ENCODE assay signal across 28 mouse cellular contexts in the genomic region with DNA sequence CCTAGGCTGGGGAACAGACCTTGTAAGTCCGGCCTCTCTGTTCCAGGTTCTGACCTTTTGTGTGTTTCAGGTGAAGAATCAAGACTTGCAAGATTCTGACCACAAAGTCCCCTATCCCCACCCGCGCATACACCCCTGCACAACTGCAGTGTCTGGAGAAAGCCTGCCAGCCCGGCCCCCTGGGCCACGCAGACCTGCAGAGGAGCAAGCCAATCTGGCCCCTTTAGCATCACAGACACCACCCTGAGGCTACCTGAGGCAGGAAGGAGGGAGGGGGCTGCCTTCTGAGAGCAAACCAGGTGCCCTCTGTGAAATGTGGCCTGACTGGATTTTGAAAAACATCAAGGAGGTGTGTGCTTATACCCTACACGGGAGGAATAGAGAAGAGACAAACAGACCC.
DNase-seq lines count a peak whose midpoint lies in the region; ATAC-seq and TF ChIP-seq lines count a peak whose summit lies in the region.
"Had no signal": no experiment of that assay in that cellular context is flagged by ENCODE, and none has a peak within 500 bp of the region (broad histone marks: within the 10 kb centered on the region; RNA-seq: fewer than 3 reads in every experiment).

No protein-coding gene starts in this region.

- no peak for DNase-seq in kidney, postnatal 4 days
- no peak for DNase-seq in stomach, postnatal 0 days (ENCODE audit: low spot score)
- no peak for DNase-seq in forebrain, embryonic 14.5 days (ENCODE audit: low spot score)
- DNase-seq in hindbrain, embryonic 14.5 days (ENCODE audit: low spot score), result no peak
- DNase-seq: adrenal gland, adult 2 months; adrenal gland, postnatal 36 days; cerebellum, adult 18-20 months; cerebellum, postnatal 10 days; gastrocnemius, postnatal 25 days; heart, adult 18-20 months; heart, postnatal 4 days; kidney, adult 8-10 months; kidney, postnatal 10 days; layer of hippocampus, adult 9-11 months; liver, postnatal 0 days; lung, postnatal 14 days; right cerebral cortex, postnatal 14 days had no signal

- H3K4me2 ChIP-seq in kidney, embryonic 16.5 days (replicated peaks; ENCODE audit: low read depth, low read length), result no peak overlapping the region
- no peak overlapping the region for H3K4me2 ChIP-seq in stomach, embryonic 14.5 days (replicated peaks; ENCODE audit: low read depth, low read length)
- H3K4me2 ChIP-seq in stomach, postnatal 0 days (replicated peaks; ENCODE audit: low read depth), result no peak overlapping the region
- peak overlapping the region; percentile 24; the same call in 1 of the 2 replicates for H3K4me2 ChIP-seq in intestine, embryonic 16.5 days (ENCODE audit: low read depth, low read length)
- H3K4me2 ChIP-seq in forebrain, embryonic 14.5 days (ENCODE audit: low read length), result no peak overlapping the region
- H3K4me2 ChIP-seq in hindbrain, embryonic 14.5 days (replicated peaks), result no peak overlapping the region
- H3K4me2 ChIP-seq: forebrain, embryonic 12.5 days; heart, embryonic 12.5 days; hindbrain, embryonic 15.5 days; limb, embryonic 13.5 days; liver, embryonic 12.5 days; midbrain, embryonic 12.5 days had no signal

- 0 out of 2 replicates have a peak, but pooled peaks cover 2% of the 10 kb centered on the region for H3K27me3 ChIP-seq in kidney, embryonic 16.5 days (ENCODE audit: insufficient read depth, low read length)
- no peaks in the 10 kb centered on the region for H3K27me3 ChIP-seq in stomach, embryonic 14.5 days (ENCODE audit: control insufficient read depth, insufficient read depth, low read length)
- no peaks in the 10 kb centered on the region for H3K27me3 ChIP-seq in stomach, postnatal 0 days (ENCODE audit: control insufficient read depth, insufficient read depth, low read length)
- H3K27me3 ChIP-seq in intestine, embryonic 16.5 days (replicated peaks; ENCODE audit: control insufficient read depth, insufficient read depth, low read length), result no peaks in the 10 kb centered on the region
- H3K27me3 ChIP-seq in forebrain, embryonic 14.5 days (replicated peaks; ENCODE audit: control insufficient read depth, insufficient read depth, low read length), result no peaks in the 10 kb centered on the region
- no peaks in the 10 kb centered on the region for H3K27me3 ChIP-seq in hindbrain, embryonic 14.5 days (ENCODE audit: control insufficient read depth, insufficient read depth, low read length)
- H3K27me3 ChIP-seq: heart, embryonic 12.5 days; hindbrain, embryonic 15.5 days; limb, embryonic 13.5 days; liver, embryonic 12.5 days; midbrain, embryonic 12.5 days had no signal

- H3K4me3 ChIP-seq in kidney, embryonic 16.5 days (ENCODE audit: low read length), result no peak overlapping the region
- no peak overlapping the region for H3K4me3 ChIP-seq in stomach, embryonic 14.5 days (ENCODE audit: low read depth, low read length)
- no peak overlapping the region for H3K4me3 ChIP-seq in stomach, postnatal 0 days (ENCODE audit: low read depth, low read length)
- H3K4me3 ChIP-seq in intestine, embryonic 16.5 days (ENCODE audit: low read length), result no peak overlapping the region
- no peak overlapping the region for H3K4me3 ChIP-seq in forebrain, embryonic 14.5 days (ENCODE audit: low read depth, low read length)
- no peak overlapping the region for H3K4me3 ChIP-seq in hindbrain, embryonic 14.5 days (replicated peaks; ENCODE audit: low read length)
- H3K4me3 ChIP-seq: erythroblast, embryonic 14.5 days; forebrain, embryonic 12.5 days; heart, embryonic 12.5 days; hindbrain, embryonic 15.5 days; limb, embryonic 13.5 days; liver, embryonic 12.5 days; midbrain, embryonic 12.5 days had no signal

- TF ChIP-seq CTCF in stomach, postnatal 0 days (IDR thresholded peaks at IDR 0.05; ENCODE audit: low read depth), result no peak

- no peak overlapping the region for H3K27ac ChIP-seq in kidney, embryonic 16.5 days (ENCODE audit: low read length)
- H3K27ac ChIP-seq in stomach, embryonic 14.5 days (ENCODE audit: low read length), result no peak overlapping the region
- no peak overlapping the region for H3K27ac ChIP-seq in stomach, postnatal 0 days (replicated peaks)
- no peak overlapping the region for H3K27ac ChIP-seq in intestine, embryonic 16.5 days (ENCODE audit: low read length)
- H3K27ac ChIP-seq in forebrain, embryonic 14.5 days (ENCODE audit: low read depth, low read length), result no peak overlapping the region
- no peak overlapping the region for H3K27ac ChIP-seq in hindbrain, embryonic 14.5 days
- H3K27ac ChIP-seq: forebrain, embryonic 12.5 days; hindbrain, embryonic 15.5 days; limb, embryonic 13.5 days; liver, embryonic 12.5 days; midbrain, embryonic 12.5 days had no signal

- H3K36me3 ChIP-seq in kidney, embryonic 16.5 days (ENCODE audit: insufficient read depth, low read length), result no peaks in the 10 kb centered on the region
- H3K36me3 ChIP-seq in stomach, embryonic 14.5 days (ENCODE audit: control insufficient read depth, insufficient read depth, low read length), result no peaks in the 10 kb centered on the region
- H3K36me3 ChIP-seq in stomach, postnatal 0 days (ENCODE audit: control insufficient read depth, insufficient read depth, low read length), result no peaks in the 10 kb centered on the region
- no peaks in the 10 kb centered on the region for H3K36me3 ChIP-seq in intestine, embryonic 16.5 days (ENCODE audit: control insufficient read depth, insufficient read depth, low read length)
- no peaks in the 10 kb centered on the region for H3K36me3 ChIP-seq in forebrain, embryonic 14.5 days (ENCODE audit: control insufficient read depth, insufficient read depth, low read length)
- H3K36me3 ChIP-seq in hindbrain, embryonic 14.5 days (replicated peaks; ENCODE audit: control insufficient read depth, insufficient read depth), result no peaks in the 10 kb centered on the region
- H3K36me3 ChIP-seq: forebrain, embryonic 12.5 days; heart, embryonic 12.5 days; hindbrain, embryonic 15.5 days; limb, embryonic 13.5 days; liver, embryonic 12.5 days; midbrain, embryonic 12.5 days had no signal

- 56% methylated on average over 6 of the region's 6 CpGs for WGBS in kidney, embryonic 16.5 days
- WGBS in stomach, embryonic 14.5 days, result 65% methylated on average over 6 of the region's 6 CpGs
- WGBS in stomach, postnatal 0 days, result 62% methylated on average over 6 of the region's 6 CpGs
- WGBS in intestine, embryonic 16.5 days, result 53% methylated on average over 6 of the region's 6 CpGs
- WGBS in forebrain, embryonic 14.5 days, result 84% methylated on average over 6 of the region's 6 CpGs
- WGBS in hindbrain, embryonic 14.5 days, result 79% methylated on average over 6 of the region's 6 CpGs

- TF ChIP-seq EP300 in stomach, postnatal 0 days (optimal IDR thresholded peaks at IDR 0.05), result no peak

- H3K9me3 ChIP-seq in kidney, embryonic 16.5 days (ENCODE audit: low read length), result no peaks in the 10 kb centered on the region
- H3K9me3 ChIP-seq in stomach, embryonic 14.5 days (ENCODE audit: control insufficient read depth, low read depth, low read length), result no peaks in the 10 kb centered on the region
- H3K9me3 ChIP-seq in stomach, postnatal 0 days (ENCODE audit: control insufficient read depth, low read length), result no peaks in the 10 kb centered on the region
- no peaks in the 10 kb centered on the region for H3K9me3 ChIP-seq in intestine, embryonic 16.5 days (ENCODE audit: control insufficient read depth, low read length)
- H3K9me3 ChIP-seq in forebrain, embryonic 14.5 days (replicated peaks; ENCODE audit: control insufficient read depth, low read length), result no peaks in the 10 kb centered on the region
- H3K9me3 ChIP-seq in hindbrain, embryonic 14.5 days (ENCODE audit: control insufficient read depth, low read length), result no peaks in the 10 kb centered on the region
- H3K9me3 ChIP-seq: forebrain, embryonic 12.5 days; heart, embryonic 12.5 days; hindbrain, embryonic 15.5 days; limb, embryonic 13.5 days; liver, embryonic 12.5 days; midbrain, embryonic 12.5 days had no signal

- H3K9ac ChIP-seq in kidney, embryonic 16.5 days (replicated peaks; ENCODE audit: low read length), result no peak overlapping the region
- no peak overlapping the region for H3K9ac ChIP-seq in stomach, embryonic 14.5 days (replicated peaks; ENCODE audit: low read depth, low read length)
- no peak overlapping the region for H3K9ac ChIP-seq in stomach, postnatal 0 days (ENCODE audit: low read length)
- no peak overlapping the region for H3K9ac ChIP-seq in intestine, embryonic 16.5 days (ENCODE audit: low read depth, low read length)
- no peak overlapping the region for H3K9ac ChIP-seq in forebrain, embryonic 14.5 days (ENCODE audit: low read length)
- no peak overlapping the region for H3K9ac ChIP-seq in hindbrain, embryonic 14.5 days
- H3K9ac ChIP-seq: forebrain, embryonic 12.5 days; heart, embryonic 12.5 days; hindbrain, embryonic 15.5 days; limb, embryonic 13.5 days; liver, embryonic 12.5 days; liver, postnatal 0 days; midbrain, embryonic 12.5 days had no signal

- peaks cover 15% of the 10 kb centered on the region for H3K4me1 ChIP-seq in kidney, embryonic 16.5 days (ENCODE audit: insufficient read depth, low read length)
- H3K4me1 ChIP-seq in stomach, embryonic 14.5 days (ENCODE audit: control insufficient read depth, insufficient read depth, low read length), result no peaks in the 10 kb centered on the region
- H3K4me1 ChIP-seq in stomach, postnatal 0 days (replicated peaks; ENCODE audit: control insufficient read depth, insufficient read depth), result no peaks in the 10 kb centered on the region
- peaks cover 5% of the 10 kb centered on the region; the same call in 1 of the 2 replicates for H3K4me1 ChIP-seq in intestine, embryonic 16.5 days (ENCODE audit: control insufficient read depth, insufficient read depth, low read length)
- H3K4me1 ChIP-seq in forebrain, embryonic 14.5 days (ENCODE audit: control insufficient read depth, insufficient read depth, low read length), result peaks cover 10% of the 10 kb centered on the region
- H3K4me1 ChIP-seq in hindbrain, embryonic 14.5 days (replicated peaks; ENCODE audit: control insufficient read depth, insufficient read depth, low read length), result peaks cover 16% of the 10 kb centered on the region
- H3K4me1 ChIP-seq: liver, embryonic 12.5 days had no signal

- ATAC-seq in kidney, embryonic 16.5 days (ENCODE audit: low FRiP score, low TSS enrichment), result peak; percentile 31; the same call in 1 of the 2 replicates
- 0 out of 2 replicates have a peak, but pooled peaks have one; percentile 33 for ATAC-seq in stomach, embryonic 14.5 days (ENCODE audit: insufficient number of reproducible peaks, insufficient read depth, low FRiP score, low read depth)
- ATAC-seq in stomach, postnatal 0 days (ENCODE audit: low FRiP score, low TSS enrichment), result no peak; the same call in 1 of the 2 replicates
- ATAC-seq in intestine, embryonic 16.5 days, result peak; percentile 52
- ATAC-seq in forebrain, embryonic 14.5 days, result no peak
- ATAC-seq in hindbrain, embryonic 14.5 days (ENCODE audit: low FRiP score), result no peak
- no peak for ATAC-seq in megakaryocyte progenitor cell, adult 5-6 weeks (replicated peaks; ENCODE audit: poor library complexity)
- ATAC-seq: liver, embryonic 12.5 days; liver, postnatal 0 days had no signal

Comparison
In these comparisons a context has a peak if more than half of its experiments do, and no peak if none do; other contexts are left out.
1. ATAC-seq: peak in kidney, embryonic 16.5 days (single experiment), stomach, embryonic 14.5 days (single experiment) and intestine, embryonic 16.5 days (single experiment); none in stomach, postnatal 0 days (single experiment), forebrain, embryonic 14.5 days (single experiment), hindbrain, embryonic 14.5 days (single experiment) and megakaryocyte progenitor cell, adult 5-6 weeks (single experiment).